Mouse (Mus musculus) brain, embryonic 14.5 days (tissue): ENCODE measurements at regions not wholly inside any gene's neighbourhood (a gene's known extent, or its start where the extent isn't known, plus 50 kb on each side); places are given as distances from the start of the nearest gene placed in this dataset.
A peak's percentile ranks its signal among the peaks of the same experiment; 100 is the strongest.

Source experiments
- CTCF ChIP-seq: fragments of 200-500 bp; IDR thresholded peaks from 2 replicates; pipeline ENCODE4 v1.5.1; 2012; ENCODE audit warnings: inconsistent platforms, mild to moderate bottlenecking, moderate library complexity, borderline replicate concordance; ENCODE audit not compliant: insufficient read depth, insufficient read length; ENCODE audit errors: extremely low read depth
- POLR2A ChIP-seq: fragments of 200-500 bp; IDR thresholded peaks from 2 replicates; pipeline ENCODE4 v1.6.1; 2012; ENCODE audit warnings: mild to moderate bottlenecking, inconsistent platforms, borderline replicate concordance; ENCODE audit not compliant: poor library complexity, insufficient read depth, insufficient read length, severe bottlenecking; ENCODE audit errors: extremely low read depth

- TF ChIP-seq CTCF (peak; percentile 25; the same call in 1 of the 2 replicates), POLR2A (no peak)
Measured at GRCm38 (mm10) chr3:139949096-139949495, 743.6 kb downstream of the Stpg2 start.
